Mouse (Mus musculus): ENCODE data around the gene Htatip2. TPM values are rescaled to one million over a fixed set of nuclear protein-coding genes. Genes with fewer than 3 reads are reported as not detected.

The Htatip2 gene
- polyA plus RNA-seq, 1 experiment from 2014 or later = 13.8 TPM

- Histone ChIP-seq H3K27ac (no peak overlapping the region), H3K4me1 (peaks cover 18% of the 10 kb centered on the region), H3K9me3 (no peaks in the 10 kb centered on the region), H3K27me3 (ENCODE audit: insufficient read depth, poor library complexity, severe bottlenecking) (0 out of 2 replicates have a peak, but pooled peaks cover 4% of the 10 kb centered on the region), H3K4me3 (no peak overlapping the region), H3K36me3 (no peaks in the 10 kb centered on the region)
- no peak for DNase-seq (ENCODE audit: low spot score)
- 65% methylated on average over 7 of the region's 7 CpGs for WGBS
Measured at GRCm38 (mm10) chr7:49766166-49766565, 7.3 kb downstream of the Htatip2 start.

GRCm38 (mm10) chr7:49768509-49768908 lies 9.6 kb downstream of the Htatip2 start:
- WGBS = 56% methylated on average over 9 of the region's 9 CpGs
- no peaks in the 10 kb centered on the region for H3K27me3 ChIP-seq (ENCODE audit: insufficient read depth, poor library complexity, severe bottlenecking)

GRCm38 (mm10) chr7:49774396-49774795 lies 15.5 kb downstream of the Htatip2 start:
- Histone ChIP-seq H3K27ac (no peak overlapping the region), H3K9me3 (no peaks in the 10 kb centered on the region), H3K4me1 (peaks cover 12% of the 10 kb centered on the region), H3K36me3 (0 out of 2 replicates have a peak, but pooled peaks cover 2% of the 10 kb centered on the region), H3K27me3 (ENCODE audit: insufficient read depth, poor library complexity, severe bottlenecking) (no peaks in the 10 kb centered on the region), H3K4me3 (no peak overlapping the region)
- DNase-seq (ENCODE audit: low spot score) = no peak
- WGBS = 91% methylated on average over 2 of the region's 2 CpGs

More at GRCm38 (mm10) chr7:49768509-49768908, 9.6 kb downstream of the Htatip2 start:
- Histone ChIP-seq H3K9me3 (no peaks in the 10 kb centered on the region), H3K36me3 (no peaks in the 10 kb centered on the region), H3K27ac (no peak overlapping the region), H3K4me1 (peaks cover 18% of the 10 kb centered on the region), H3K4me3 (no peak overlapping the region)
- DNase-seq (ENCODE audit: low spot score) = no peak

GRCm38 (mm10) chr7:49777585-49777984 lies 18.7 kb downstream of the Htatip2 start:
- H3K4me1 ChIP-seq = peaks cover 18% of the 10 kb centered on the region
- no peak overlapping the region for H3K27ac ChIP-seq
- no peak for DNase-seq (ENCODE audit: low spot score)
- H3K9me3 ChIP-seq = no peaks in the 10 kb centered on the region
- peaks cover 20% of the 10 kb centered on the region for H3K36me3 ChIP-seq
- 54% methylated on average over 3 of the region's 3 CpGs for WGBS
- no peak overlapping the region for H3K4me3 ChIP-seq
- H3K27me3 ChIP-seq (ENCODE audit: insufficient read depth, poor library complexity, severe bottlenecking) = no peaks in the 10 kb centered on the region

- WGBS = under 1% methylated on average over 92 of the region's 92 CpGs
- no peaks in the 10 kb centered on the region for H3K27me3 ChIP-seq (ENCODE audit: insufficient read depth, poor library complexity, severe bottlenecking)
Measured at GRCm38 (mm10) chr7:49778114-49778901, 19.4 kb downstream of the Htatip2 start, which contains the start of gene Prmt3. TSS of gene Prmt3 (plus strand) at chr7:49778346.

GRCm38 (mm10) chr7:49778904-49779615 lies 20.1 kb downstream of the Htatip2 start:
- Histone ChIP-seq H3K27ac (peak overlapping the region; percentile 92), H3K4me1 (peaks cover 18% of the 10 kb centered on the region), H3K36me3 (peaks cover 29% of the 10 kb centered on the region), H3K27me3 (ENCODE audit: insufficient read depth, poor library complexity, severe bottlenecking) (no peaks in the 10 kb centered on the region), H3K9me3 (no peaks in the 10 kb centered on the region), H3K4me3 (peak overlapping the region; percentile 76)
- no peak for DNase-seq (ENCODE audit: low spot score)
- whole genome bisulfite sequencing = 76% methylated on average over 12 of the region's 12 CpGs

More at GRCm38 (mm10) chr7:49778114-49778901, 19.4 kb downstream of the Htatip2 start, which contains the start of gene Prmt3:
- Histone ChIP-seq H3K4me3 (peak within 1 kb of the TSS; percentile 76), H3K27ac (peak within 1 kb of the TSS; percentile 92), H3K4me1 (peaks cover 18% of the 10 kb centered on the region), H3K36me3 (peaks cover 26% of the 10 kb centered on the region), H3K9me3 (no peaks in the 10 kb centered on the region)
- DNase-seq (ENCODE audit: low spot score) = peak; percentile 97

GRCm38 (mm10) chr7:49783017-49783416 lies 24.1 kb downstream of the Htatip2 start:
- Histone ChIP-seq H3K27ac (no peak overlapping the region), H3K4me1 (peaks cover 18% of the 10 kb centered on the region), H3K9me3 (no peaks in the 10 kb centered on the region), H3K27me3 (ENCODE audit: insufficient read depth, poor library complexity, severe bottlenecking) (no peaks in the 10 kb centered on the region), H3K4me3 (no peak overlapping the region), H3K36me3 (peaks cover 59% of the 10 kb centered on the region)
- DNase-seq (ENCODE audit: low spot score) = no peak
- WGBS = 92% methylated on average over 2 of the region's 2 CpGs

GRCm38 (mm10) chr7:49785141-49785540 lies 26.2 kb downstream of the Htatip2 start:
- H3K27me3 ChIP-seq (ENCODE audit: insufficient read depth, poor library complexity, severe bottlenecking) = no peaks in the 10 kb centered on the region
- H3K36me3 ChIP-seq = peaks cover 76% of the 10 kb centered on the region
- no peak overlapping the region for H3K4me3 ChIP-seq
- no peak overlapping the region for H3K27ac ChIP-seq
- H3K9me3 ChIP-seq = no peaks in the 10 kb centered on the region
- H3K4me1 ChIP-seq = no peaks in the 10 kb centered on the region
- WGBS = 91% methylated on average over 7 of the region's 7 CpGs
- DNase-seq (ENCODE audit: low spot score) = no peak

GRCm38 (mm10) chr7:49786618-49787382 lies 27.9 kb downstream of the Htatip2 start:
- Histone ChIP-seq H3K9me3 (no peaks in the 10 kb centered on the region), H3K4me3 (no peak overlapping the region), H3K4me1 (no peaks in the 10 kb centered on the region), H3K27me3 (ENCODE audit: insufficient read depth, poor library complexity, severe bottlenecking) (no peaks in the 10 kb centered on the region), H3K27ac (no peak overlapping the region), H3K36me3 (peaks cover 80% of the 10 kb centered on the region)
- DNase-seq (ENCODE audit: low spot score) = no peak
- WGBS = 71% methylated on average over 12 of the region's 12 CpGs

- WGBS = 94% methylated on average over 3 of the region's 3 CpGs
- Histone ChIP-seq H3K9me3 (no peaks in the 10 kb centered on the region), H3K4me3 (no peak overlapping the region), H3K4me1 (no peaks in the 10 kb centered on the region), H3K27me3 (ENCODE audit: insufficient read depth, poor library complexity, severe bottlenecking) (no peaks in the 10 kb centered on the region), H3K27ac (no peak overlapping the region), H3K36me3 (peaks cover 77% of the 10 kb centered on the region)
- DNase-seq (ENCODE audit: low spot score) = no peak
Measured at GRCm38 (mm10) chr7:49787383-49787645, 28.4 kb downstream of the Htatip2 start.

- Histone ChIP-seq H3K27ac (no peak overlapping the region), H3K4me1 (no peaks in the 10 kb centered on the region), H3K4me3 (no peak overlapping the region), H3K36me3 (peaks cover 73% of the 10 kb centered on the region), H3K27me3 (ENCODE audit: insufficient read depth, poor library complexity, severe bottlenecking) (no peaks in the 10 kb centered on the region), H3K9me3 (no peaks in the 10 kb centered on the region)
- DNase-seq (ENCODE audit: low spot score) = no peak
- 88% methylated on average over 2 of the region's 2 CpGs for WGBS
Measured at GRCm38 (mm10) chr7:49794304-49794703, 35.4 kb downstream of the Htatip2 start.

- Histone ChIP-seq H3K27me3 (ENCODE audit: insufficient read depth, poor library complexity, severe bottlenecking) (no peaks in the 10 kb centered on the region), H3K36me3 (peaks cover 62% of the 10 kb centered on the region), H3K4me3 (no peak overlapping the region)
Measured at GRCm38 (mm10) chr7:49797171-49797570, 38.3 kb downstream of the Htatip2 start.

More at GRCm38 (mm10) chr7:49797171-49797570, 38.3 kb downstream of the Htatip2 start:
- peaks cover 7% of the 10 kb centered on the region; the same call in 1 of the 2 replicates for H3K4me1 ChIP-seq
- DNase-seq (ENCODE audit: low spot score) = no peak
- WGBS = 83% methylated on average over 1 of the region's 1 CpGs
- H3K9me3 ChIP-seq = no peaks in the 10 kb centered on the region
- no peak overlapping the region for H3K27ac ChIP-seq

Measured in heart, embryonic 10.5 days (tissue).